Mouse (Mus musculus) liver, adult 2 months (tissue): Measurements from ENCODE around the gene Kpnb1.

Experiments
- CTCF ChIP-seq: fragments of 200-500 bp; IDR thresholded peaks from 2 replicates; pipeline ENCODE4 v1.5.1; 2011; ENCODE audit warnings: low read depth, low read length, control low read depth
- POLR2A ChIP-seq: fragments of 200-500 bp; IDR thresholded peaks from 2 replicates; pipeline ENCODE4 v1.6.1; 2011; ENCODE audit warnings: low read length, control low read depth; ENCODE audit not compliant: insufficient read depth; ENCODE audit errors: extremely low read depth

DNA sequence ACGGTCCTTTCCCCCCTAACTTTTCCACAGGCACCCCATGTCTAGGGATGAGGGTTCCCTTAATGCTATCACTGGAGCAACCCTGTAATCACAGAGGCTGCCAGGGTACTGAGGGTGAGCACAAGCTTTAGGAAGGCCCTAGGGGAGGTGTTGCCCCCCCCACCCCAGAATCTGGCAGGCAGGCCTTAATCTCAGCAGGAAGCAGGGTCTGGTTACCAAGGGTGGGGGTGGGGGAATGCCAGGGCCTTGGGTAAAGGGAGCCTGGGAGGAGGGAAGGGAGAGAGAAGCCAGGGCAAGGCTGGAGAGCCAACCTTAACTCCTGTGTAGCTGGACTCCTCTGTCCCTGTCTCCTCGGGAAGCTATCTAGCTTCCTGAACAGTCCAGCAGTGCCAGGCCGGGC lies 67.0 kb downstream of the Kpnb1 start:
- TF ChIP-seq CTCF (no peak), POLR2A (no peak)
